Mouse (Mus musculus) megakaryocyte-erythroid progenitor cell, adult 5-6 weeks (primary cell): Measurements from ENCODE around the gene Usp2. TPM values are rescaled to one million over a fixed set of nuclear protein-coding genes. Genes with fewer than 3 reads are reported as not detected.
A peak's percentile ranks its signal among the peaks of the same experiment; 100 is the strongest.

Experiments
- ATAC-seq: replicated peaks from 2 replicates; pipeline ENCODE4 v1.8.0; 2016; ENCODE audit warnings: mild to moderate bottlenecking, inconsistent platforms; ENCODE audit not compliant: severe bottlenecking, poor library complexity, low FRiP score, low TSS enrichment
- total RNA-seq, 2 experiments: library from RNA; stranded (forward) in 1 of 2; stranded (reverse) in 1 of 2; fragments of 200-1000, 215-1000 nt in 1 of 2; fragments of >200 nt in 1 of 2; fragmentation: Nextera tagmentation in 1 of 2; gene quantifications; 2 replicates each; pipeline ENCODE4 v1.2.3; 2014 to 2017

Usp2 gene
- total RNA-seq, 2 experiments from 2014 or later = 1.8 to 2.1 TPM

DNA sequence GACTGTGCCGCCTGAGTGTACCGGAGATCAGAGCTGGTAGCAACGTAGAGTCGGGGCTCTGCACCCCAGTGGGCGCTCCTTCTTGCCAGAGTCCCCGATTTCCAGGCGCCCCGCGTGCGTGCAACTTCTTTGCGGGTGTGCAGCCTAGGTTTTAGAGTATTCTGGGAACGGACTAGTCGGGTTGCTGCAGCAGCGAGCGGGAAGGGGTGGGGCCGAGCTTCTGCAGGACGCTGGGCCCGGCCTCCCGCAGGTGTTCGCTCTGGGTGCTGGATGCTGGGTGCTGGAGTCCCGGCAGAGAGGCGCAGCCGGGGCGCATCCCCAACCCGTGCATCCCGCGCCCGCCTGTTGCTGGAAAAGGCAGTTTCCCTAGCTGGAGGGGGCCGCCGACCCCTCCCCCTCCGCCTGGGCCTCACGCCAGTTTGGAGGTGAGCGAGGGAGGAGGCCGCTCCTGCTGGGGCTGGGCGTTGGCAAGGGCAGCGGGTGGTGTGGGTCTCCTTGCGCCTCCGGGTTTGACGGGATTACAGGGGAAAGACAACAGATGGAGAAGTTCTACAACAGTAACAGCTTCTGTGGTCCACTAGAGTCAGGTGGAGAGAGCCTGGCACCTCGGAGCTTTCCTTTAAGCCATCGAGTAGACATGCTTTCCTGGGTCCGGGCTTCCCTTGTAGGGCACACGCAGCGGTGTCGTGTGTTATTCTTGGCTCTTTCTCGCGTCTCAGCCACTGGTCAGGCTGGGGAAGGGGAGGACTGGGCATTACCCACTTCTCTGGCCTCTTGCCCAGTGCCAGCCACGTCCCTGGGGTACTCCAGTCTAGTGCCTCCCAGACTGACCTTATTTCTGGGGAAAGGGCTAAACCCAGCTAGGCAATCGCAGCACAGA lies 68.3 kb downstream of the Usp2 start:
- no peak; the same call in 1 of the 2 replicates for ATAC-seq

DNA sequence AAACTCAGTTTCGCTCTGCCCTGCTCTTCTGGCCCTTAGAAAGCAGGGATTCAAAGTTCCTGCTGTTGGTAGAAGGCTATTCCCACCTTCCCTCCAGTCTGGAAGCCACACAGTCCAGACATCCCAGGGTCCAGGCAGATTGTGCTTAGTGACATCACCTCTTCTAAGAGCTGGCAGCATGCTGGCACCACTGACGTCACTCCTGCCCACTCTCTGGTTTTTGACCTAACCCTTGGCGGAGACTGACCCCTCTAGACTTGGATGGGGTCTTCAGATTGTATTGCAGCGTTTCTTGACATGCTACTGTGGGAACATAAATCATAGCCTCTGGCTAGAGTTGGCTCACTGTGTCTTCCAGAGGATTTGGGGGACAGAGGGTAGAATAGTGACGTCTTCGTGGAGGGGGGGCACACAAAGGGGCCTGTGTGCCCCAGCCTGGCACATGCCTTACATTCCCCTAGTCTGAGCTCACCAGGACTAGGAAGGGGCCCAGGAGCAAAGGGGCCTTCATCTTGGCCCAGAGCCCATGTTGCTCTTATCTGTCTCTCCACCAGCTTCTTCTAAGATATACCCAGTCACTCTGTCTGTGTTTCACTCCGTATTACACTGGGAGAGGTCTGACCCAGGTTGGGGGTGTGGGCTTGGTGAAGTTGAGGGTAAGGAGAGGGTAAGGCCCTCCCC lies 69.0 kb downstream of the Usp2 start:
- ATAC-seq = peak; percentile 36; the same call in 1 of the 2 replicates

- ATAC-seq = no peak
These were observed 71.0 kb downstream of the Usp2 start for GRCm38 (mm10) chr9:44137846-44138245.

DNA sequence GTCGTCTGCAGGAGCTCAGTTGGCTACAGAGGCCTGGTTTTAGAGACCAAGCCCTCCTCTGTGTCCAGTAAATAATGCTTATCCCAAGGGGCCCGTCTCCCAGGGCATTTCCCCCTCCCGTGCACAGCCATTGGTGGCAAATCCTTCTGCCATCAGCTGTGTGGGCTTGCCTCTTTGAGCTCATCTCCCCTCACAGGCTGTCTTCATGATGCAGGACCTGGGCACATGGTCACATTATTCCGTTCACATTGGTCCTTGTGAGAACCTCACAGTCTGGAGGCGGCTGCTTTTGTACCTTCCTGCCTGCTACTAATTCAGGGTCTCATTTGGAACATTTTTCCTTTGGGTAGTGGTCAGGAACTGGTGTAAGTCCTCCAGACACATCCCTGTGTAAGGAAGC lies 75.1 kb downstream of the Usp2 start:
- no peak for ATAC-seq

- no peak for ATAC-seq
These were observed 76.6 kb downstream of the Usp2 start for GRCm38 (mm10) chr9:44143421-44143820.

- ATAC-seq = no peak
These were observed 77.3 kb downstream of the Usp2 start for GRCm38 (mm10) chr9:44144023-44144717.

DNA sequence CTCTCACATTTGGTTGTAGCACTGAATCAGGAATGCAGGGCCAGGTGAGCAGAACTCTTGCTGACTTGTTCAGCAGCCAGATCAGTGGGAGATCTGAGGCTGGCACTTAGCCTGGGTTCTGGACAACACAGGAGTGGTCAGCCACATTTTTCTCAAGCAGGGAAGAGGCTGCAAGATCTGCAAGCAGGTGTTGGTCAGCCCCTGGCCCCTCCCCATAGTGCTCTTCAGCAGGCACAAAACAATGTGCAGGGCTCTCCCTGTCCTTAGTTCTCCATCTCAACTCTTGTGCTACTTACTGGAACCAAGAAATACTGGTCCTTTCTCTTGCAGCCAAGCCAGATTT lies 77.9 kb downstream of the Usp2 start:
- no peak for ATAC-seq

Other genes with a start within 250 kb of the Usp2 start
- gene Thy1, start 23.6 kb upstream of the Usp2 start, total RNA-seq (2014; fragmentation: Nextera tagmentation) = 2.5 and 20.4 TPM in 2 replicates
- 3.5 TPM in 1 of 2 replicates, not detected in the other for gene Thy1, start 23.6 kb upstream of the Usp2 start, total RNA-seq (2017)
- 0.30 TPM in 1 of 2 replicates, not detected in the other for gene Mfrp, start 34.7 kb downstream of the Usp2 start, total RNA-seq (2014; fragmentation: Nextera tagmentation)
- gene Mfrp, start 34.7 kb downstream of the Usp2 start, total RNA-seq (2017) = not detected in 2 replicates
- not detected in 2 replicates for gene C1qtnf5, start 40.2 kb downstream of the Usp2 start, total RNA-seq (2014; fragmentation: Nextera tagmentation)
- gene C1qtnf5, start 40.2 kb downstream of the Usp2 start, total RNA-seq (2017) = not detected in 2 replicates
- gene Gm49380, start 46.5 kb downstream of the Usp2 start, total RNA-seq (2014; fragmentation: Nextera tagmentation) = not detected in 2 replicates
- gene Gm49380, start 46.5 kb downstream of the Usp2 start, total RNA-seq (2017) = not detected in 2 replicates
- 46.0 and 52.5 TPM in 2 replicates for gene Rnf26, start 46.5 kb downstream of the Usp2 start, total RNA-seq (2014; fragmentation: Nextera tagmentation)
- 13.5 and 20.9 TPM in 2 replicates for gene Rnf26, start 46.5 kb downstream of the Usp2 start, total RNA-seq (2017)
- not detected in 2 replicates for gene Mcam, start 67.4 kb downstream of the Usp2 start, total RNA-seq (2014; fragmentation: Nextera tagmentation)
- 0.09 TPM in 1 of 2 replicates, not detected in the other for gene Mcam, start 67.4 kb downstream of the Usp2 start, total RNA-seq (2017)
- gene Cbl, start 167.0 kb downstream of the Usp2 start, total RNA-seq (2014; fragmentation: Nextera tagmentation) = 36.5 and 38.8 TPM in 2 replicates
- gene Cbl, start 167.0 kb downstream of the Usp2 start, total RNA-seq (2017) = 8.4 and 39.5 TPM in 2 replicates
- not detected in 2 replicates for gene Ccdc153, start 173.7 kb downstream of the Usp2 start, total RNA-seq (2014; fragmentation: Nextera tagmentation)
- not detected in 2 replicates for gene Ccdc153, start 173.7 kb downstream of the Usp2 start, total RNA-seq (2017)
- not detected in 2 replicates for gene Pdzd3, start 184.4 kb downstream of the Usp2 start, total RNA-seq (2014; fragmentation: Nextera tagmentation)
- gene Pdzd3, start 184.4 kb downstream of the Usp2 start, total RNA-seq (2017) = not detected in 2 replicates
- 1.3 and 1.8 TPM in 2 replicates for gene Nlrx1, start 201.6 kb downstream of the Usp2 start, total RNA-seq (2014; fragmentation: Nextera tagmentation)
- 0.80 and 3.1 TPM in 2 replicates for gene Nlrx1, start 201.6 kb downstream of the Usp2 start, total RNA-seq (2017)
- 82.3 and 111 TPM in 2 replicates for gene Abcg4, start 221.6 kb downstream of the Usp2 start, total RNA-seq (2014; fragmentation: Nextera tagmentation)
- gene Abcg4, start 221.6 kb downstream of the Usp2 start, total RNA-seq (2017) = 13.4 TPM in 2 replicates
- gene Hinfp, start 238.7 kb downstream of the Usp2 start, total RNA-seq (2014; fragmentation: Nextera tagmentation) = 25.3 and 43.7 TPM in 2 replicates
- 11.3 and 16.2 TPM in 2 replicates for gene Hinfp, start 238.7 kb downstream of the Usp2 start, total RNA-seq (2017)